In the genomic region with DNA sequence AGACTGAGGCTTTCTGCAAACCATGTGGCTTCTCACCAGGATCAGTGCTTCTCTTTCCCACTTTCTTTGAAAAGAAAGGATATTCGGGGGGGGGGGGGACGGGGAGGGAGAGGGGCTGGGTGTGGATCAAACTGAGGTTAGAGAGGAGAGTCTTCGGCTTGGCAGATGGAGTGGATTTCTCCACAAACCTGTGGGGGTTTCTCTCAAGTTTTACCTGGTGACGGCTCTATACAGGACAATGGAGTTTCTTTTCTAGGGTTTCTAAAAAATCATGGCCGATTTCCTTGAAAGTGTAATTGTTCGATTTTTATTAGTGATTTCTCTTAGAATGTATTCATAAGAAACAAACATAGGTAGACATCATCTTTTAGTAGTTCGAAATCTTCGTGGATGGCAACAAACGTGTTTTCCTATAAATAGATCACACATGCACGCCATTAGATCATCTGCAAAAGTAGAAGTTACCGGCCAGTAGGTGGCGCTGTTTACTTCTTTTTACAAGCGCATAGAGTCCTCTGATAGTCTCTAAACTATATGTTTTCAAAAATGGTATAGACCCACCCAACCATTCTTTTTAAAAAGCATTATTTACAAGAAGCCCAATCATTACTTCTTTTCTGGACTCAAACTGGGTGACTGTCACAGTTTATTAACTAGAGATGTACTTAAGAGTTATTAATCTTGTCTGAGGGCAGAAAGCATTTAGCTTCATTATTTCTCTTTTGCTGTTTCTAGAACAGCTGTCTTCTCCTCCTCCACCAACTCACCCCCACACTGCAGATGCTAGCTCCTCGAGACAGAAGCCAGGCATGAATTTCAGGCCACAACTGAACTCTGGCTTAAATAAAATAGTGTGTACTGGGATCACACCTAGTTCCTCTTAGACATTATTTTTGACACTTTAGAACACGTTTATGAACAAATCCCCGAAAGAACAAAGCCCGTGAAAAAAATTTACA, we compare ENCODE assay signal across 8 mouse cellular contexts. TPM values are rescaled to one million over a fixed set of nuclear protein-coding genes. Genes with fewer than 3 reads are reported as not detected.
A peak's percentile ranks its signal among the peaks of the same experiment; 100 is the strongest.
DNase-seq lines count a peak whose midpoint lies in the region; ATAC-seq lines count a peak whose summit lies in the region.

No protein-coding gene starts in this region.

- H3K9ac ChIP-seq in embryonic facial prominence, embryonic 12.5 days, result no peak overlapping the region
- no peak overlapping the region for H3K9ac ChIP-seq in heart, embryonic 13.5 days
- no peak overlapping the region for H3K9ac ChIP-seq in lung, embryonic 16.5 days (ENCODE audit: low read length)

- DNase-seq in adrenal gland, postnatal 10 days, result peak; percentile 86
- DNase-seq in kidney, postnatal 25 days, result peak; percentile 69 to 94
- peak; percentile 89 for DNase-seq in retina, postnatal 1 day
- DNase-seq in urinary bladder, postnatal 14 days (ENCODE audit: low spot score), result peak; percentile 83

- WGBS in embryonic facial prominence, embryonic 12.5 days, result 30% methylated on average over 17 of the region's 17 CpGs
- WGBS in heart, embryonic 13.5 days, result 32% methylated on average over 17 of the region's 17 CpGs
- 25% methylated on average over 17 of the region's 17 CpGs for WGBS in lung, embryonic 16.5 days

- H3K4me3 ChIP-seq in embryonic facial prominence, embryonic 12.5 days, result no peak overlapping the region
- H3K4me3 ChIP-seq in heart, embryonic 13.5 days, result 0 out of 2 replicates have a peak overlapping the region, but pooled peaks have one; percentile 15
- H3K4me3 ChIP-seq in lung, embryonic 16.5 days (ENCODE audit: low read length), result no peak overlapping the region

- H3K27ac ChIP-seq in embryonic facial prominence, embryonic 12.5 days, result no peak overlapping the region
- H3K27ac ChIP-seq in heart, embryonic 13.5 days (replicated peaks), result no peak overlapping the region
- H3K27ac ChIP-seq in lung, embryonic 16.5 days (ENCODE audit: low read length), result no peak overlapping the region

- ATAC-seq in CD4-positive, CD25-positive, alpha-beta regulatory T cell, adult 4 months, result peak; percentile 62
- peak; percentile 74; the same call in 1 of the 2 replicates for ATAC-seq in embryonic facial prominence, embryonic 12.5 days (ENCODE audit: insufficient number of reproducible peaks, insufficient read depth, low FRiP score, low TSS enrichment)
- no peak; the same call in 1 of the 2 replicates for ATAC-seq in heart, embryonic 13.5 days (ENCODE audit: extremely low read depth, insufficient number of reproducible peaks, low FRiP score, low TSS enrichment)
- ATAC-seq in lung, embryonic 16.5 days (ENCODE audit: low read depth), result peak; percentile 72

- H3K9me3 ChIP-seq in embryonic facial prominence, embryonic 12.5 days, result no peaks in the 10 kb centered on the region
- no peaks in the 10 kb centered on the region for H3K9me3 ChIP-seq in heart, embryonic 13.5 days
- no peaks in the 10 kb centered on the region for H3K9me3 ChIP-seq in lung, embryonic 16.5 days (ENCODE audit: control insufficient read depth, low read length)

- no peak overlapping the region for H3K4me2 ChIP-seq in embryonic facial prominence, embryonic 12.5 days (replicated peaks)
- peak overlapping the region; percentile 33 for H3K4me2 ChIP-seq in heart, embryonic 13.5 days
- peak overlapping the region; percentile 25 for H3K4me2 ChIP-seq in lung, embryonic 16.5 days (ENCODE audit: low read depth, low read length)

- H3K27me3 ChIP-seq in embryonic facial prominence, embryonic 12.5 days, result no peaks in the 10 kb centered on the region
- 0 out of 2 replicates have a peak, but pooled peaks cover 3% of the 10 kb centered on the region for H3K27me3 ChIP-seq in heart, embryonic 13.5 days (replicated peaks)
- H3K27me3 ChIP-seq in lung, embryonic 16.5 days (ENCODE audit: control insufficient read depth, insufficient read depth, low read depth, low read length), result no peaks in the 10 kb centered on the region

- no peaks in the 10 kb centered on the region for H3K36me3 ChIP-seq in embryonic facial prominence, embryonic 12.5 days
- H3K36me3 ChIP-seq in heart, embryonic 13.5 days, result no peaks in the 10 kb centered on the region
- no peaks in the 10 kb centered on the region for H3K36me3 ChIP-seq in lung, embryonic 16.5 days (ENCODE audit: control insufficient read depth, insufficient read depth, low read length)

- peaks cover 5% of the 10 kb centered on the region; the same call in 1 of the 2 replicates for H3K4me1 ChIP-seq in embryonic facial prominence, embryonic 12.5 days
- H3K4me1 ChIP-seq in heart, embryonic 13.5 days, result peaks cover 25% of the 10 kb centered on the region
- H3K4me1 ChIP-seq in lung, embryonic 16.5 days (replicated peaks; ENCODE audit: control insufficient read depth, insufficient read depth, low read length), result no peaks in the 10 kb centered on the region

RNA-seq across cellular contexts. Expression of gene Enox1, which starts 15.0 kb away (rescaled TPM):
- not detected for polyA plus RNA-seq in CD4-positive, CD25-positive, alpha-beta regulatory T cell, adult 4 months (2017; shearing (Covaris generic))
- total RNA-seq in adrenal gland, postnatal 10 days (2021), result 1 to 10 TPM; 4.9 to 9.4 TPM
- polyA plus RNA-seq in embryonic facial prominence, embryonic 12.5 days (2016; fragmentation: Nextera tagmentation; extraction: Ambion mirVana), result 20.0 and 24.0 TPM in 2 replicates
- 2.3 and 2.5 TPM in 2 replicates for polyA plus RNA-seq in heart, embryonic 13.5 days (2015; fragmentation: Nextera tagmentation; extraction: Ambion mirVana)
- 2.4 TPM in 2 replicates for polyA plus RNA-seq in lung, embryonic 16.5 days (2015; fragmentation: Nextera tagmentation; extraction: Ambion mirVana)
